Mouse (Mus musculus): ENCODE measurements around the gene Chd9.
"Not testable (repeated sequence)": the region's sequence is repeated elsewhere in the genome, so short reads cannot be mapped to it uniquely, and the experiment has no call there.

Chd9 gene

GRCm38 (mm10) chr8:90869920-90870777, 42.0 kb downstream of the Chd9 start:
- in situ Hi-C loops (cut with MboI): no loop called here

GRCm38 (mm10) chr8:90871375-90872080, 43.4 kb downstream of the Chd9 start:
- in situ Hi-C loops (cut with MboI): no loop called here

GRCm38 (mm10) chr8:90873051-90873450, 44.9 kb downstream of the Chd9 start:
- in situ Hi-C loops (cut with MboI): no loop called here

GRCm38 (mm10) chr8:90876213-90876721, 48.1 kb downstream of the Chd9 start:
- in situ Hi-C loops (cut with MboI): no loop called here

- in situ Hi-C loops (cut with MboI): no loop called here
Observed at GRCm38 (mm10) chr8:90876722-90877429, 48.7 kb downstream of the Chd9 start.

GRCm38 (mm10) chr8:90877430-90877975, 49.4 kb downstream of the Chd9 start:
- in situ Hi-C loops (cut with MboI): no loop called here

- in situ Hi-C loops (cut with MboI): no loop called here
Observed at GRCm38 (mm10) chr8:90878551-90878950, 50.4 kb downstream of the Chd9 start.

GRCm38 (mm10) chr8:90880041-90880440, 51.9 kb downstream of the Chd9 start:
- in situ Hi-C loops (cut with MboI): no loop called here

GRCm38 (mm10) chr8:90881181-90881580, 53.0 kb downstream of the Chd9 start:
- in situ Hi-C loops (cut with MboI): no loop called here

GRCm38 (mm10) chr8:90882088-90882691, 54.0 kb downstream of the Chd9 start:
- in situ Hi-C loops (cut with MboI): no loop called here

- in situ Hi-C loops (cut with MboI): no loop called here
Observed at GRCm38 (mm10) chr8:90885671-90886368, 57.7 kb downstream of the Chd9 start.

GRCm38 (mm10) chr8:90886369-90886712, 58.2 kb downstream of the Chd9 start:
- in situ Hi-C loops (cut with MboI): not testable (repeated sequence)

GRCm38 (mm10) chr8:90887328-90887727, 59.2 kb downstream of the Chd9 start:
- in situ Hi-C loops (cut with MboI): not testable (repeated sequence)

- in situ Hi-C loops (cut with MboI): no loop called here
Observed at GRCm38 (mm10) chr8:90891872-90892578, 63.9 kb downstream of the Chd9 start.

- in situ Hi-C loops (cut with MboI): no loop called here
Observed at GRCm38 (mm10) chr8:90892579-90892919, 64.4 kb downstream of the Chd9 start.

- in situ Hi-C loops (cut with MboI): no loop called here
Observed at GRCm38 (mm10) chr8:90894231-90894914, 66.2 kb downstream of the Chd9 start.

GRCm38 (mm10) chr8:90897343-90897742, 69.2 kb downstream of the Chd9 start:
- in situ Hi-C loops (cut with MboI): no loop called here

GRCm38 (mm10) chr8:90898578-90898977, 70.4 kb downstream of the Chd9 start:
- in situ Hi-C loops (cut with MboI): no loop called here

- in situ Hi-C loops (cut with MboI): no loop called here
Observed at GRCm38 (mm10) chr8:90902002-90902401, 73.8 kb downstream of the Chd9 start.

GRCm38 (mm10) chr8:90904171-90904706, 76.1 kb downstream of the Chd9 start:
- in situ Hi-C loops (cut with MboI): no loop called here

Measured in mature B cell (primary cell).